Mouse (Mus musculus): ENCODE results near the gene Mapk3. TPM values are rescaled to one million over a fixed set of nuclear protein-coding genes. Genes with fewer than 3 reads are reported as not detected.

Mapk3 gene
- polyA plus RNA-seq, 1 experiment from 2014 or later = 79.0 TPM

Other genes with a start within 250 kb of the Mapk3 start
- 207 and 208 TPM in 2 replicates for gene Eif3c, start 193.2 kb upstream of the Mapk3 start, polyA plus RNA-seq (2016; fragmentation: Nextera tagmentation; extraction: Ambion mirVana)
- 0.27 and 0.40 TPM in 2 replicates for gene Apobr, start 174.7 kb upstream of the Mapk3 start, polyA plus RNA-seq (2016; fragmentation: Nextera tagmentation; extraction: Ambion mirVana)
- 26.1 and 28.2 TPM in 2 replicates for gene Cln3, start 173.8 kb upstream of the Mapk3 start, polyA plus RNA-seq (2016; fragmentation: Nextera tagmentation; extraction: Ambion mirVana)
- gene Il27, start 164.7 kb upstream of the Mapk3 start, polyA plus RNA-seq (2016; fragmentation: Nextera tagmentation; extraction: Ambion mirVana) = not detected in 2 replicates
- gene Nupr1, start 128.7 kb upstream of the Mapk3 start, polyA plus RNA-seq (2016; fragmentation: Nextera tagmentation; extraction: Ambion mirVana) = 2.9 and 4.5 TPM in 2 replicates
- gene Sgf29, start 110.3 kb upstream of the Mapk3 start, polyA plus RNA-seq (2016; fragmentation: Nextera tagmentation; extraction: Ambion mirVana) = 40.0 and 53.2 TPM in 2 replicates
- gene Sult1a1, start 83.2 kb upstream of the Mapk3 start, polyA plus RNA-seq (2016; fragmentation: Nextera tagmentation; extraction: Ambion mirVana) = 0.54 and 0.79 TPM in 2 replicates
- gene Bola2, start 64.2 kb upstream of the Mapk3 start, polyA plus RNA-seq (2016; fragmentation: Nextera tagmentation; extraction: Ambion mirVana) = 160 and 164 TPM in 2 replicates
- gene Slx1b, start 63.8 kb upstream of the Mapk3 start, polyA plus RNA-seq (2016; fragmentation: Nextera tagmentation; extraction: Ambion mirVana) = 17.9 and 19.0 TPM in 2 replicates
- gene Coro1a, start 51.8 kb upstream of the Mapk3 start, polyA plus RNA-seq (2016; fragmentation: Nextera tagmentation; extraction: Ambion mirVana) = 70.5 and 71.5 TPM in 2 replicates
- 1.3 and 2.0 TPM in 2 replicates for gene Gdpd3, start 6.7 kb downstream of the Mapk3 start, polyA plus RNA-seq (2016; fragmentation: Nextera tagmentation; extraction: Ambion mirVana)
- gene Ypel3, start 17.4 kb downstream of the Mapk3 start, polyA plus RNA-seq (2016; fragmentation: Nextera tagmentation; extraction: Ambion mirVana) = 160 and 169 TPM in 2 replicates
- 0.68 and 0.72 TPM in 2 replicates for gene Tbx6, start 21.9 kb downstream of the Mapk3 start, polyA plus RNA-seq (2016; fragmentation: Nextera tagmentation; extraction: Ambion mirVana)
- 293 and 310 TPM in 2 replicates for gene Ppp4c, start 32.9 kb downstream of the Mapk3 start, polyA plus RNA-seq (2016; fragmentation: Nextera tagmentation; extraction: Ambion mirVana)
- gene Fam57b, start 38.1 kb downstream of the Mapk3 start, polyA plus RNA-seq (2016; fragmentation: Nextera tagmentation; extraction: Ambion mirVana) = 21.4 and 25.8 TPM in 2 replicates
- gene 4930451I11Rik, start 72.0 kb downstream of the Mapk3 start, polyA plus RNA-seq (2016; fragmentation: Nextera tagmentation; extraction: Ambion mirVana) = not detected in 2 replicates
- 6.2 and 9.1 TPM in 2 replicates for gene Doc2a, start 87.8 kb downstream of the Mapk3 start, polyA plus RNA-seq (2016; fragmentation: Nextera tagmentation; extraction: Ambion mirVana)
- 29.1 and 33.5 TPM in 2 replicates for gene Hirip3, start 102.4 kb downstream of the Mapk3 start, polyA plus RNA-seq (2016; fragmentation: Nextera tagmentation; extraction: Ambion mirVana)
- gene Ino80e, start 102.8 kb downstream of the Mapk3 start, polyA plus RNA-seq (2016; fragmentation: Nextera tagmentation; extraction: Ambion mirVana) = 86.4 and 88.0 TPM in 2 replicates
- 57.5 and 59.1 TPM in 2 replicates for gene Taok2, start 125.1 kb downstream of the Mapk3 start, polyA plus RNA-seq (2016; fragmentation: Nextera tagmentation; extraction: Ambion mirVana)
- gene Tmem219, start 163.3 kb downstream of the Mapk3 start, polyA plus RNA-seq (2016; fragmentation: Nextera tagmentation; extraction: Ambion mirVana) = 21.7 and 22.0 TPM in 2 replicates
- gene Kctd13, start 169.3 kb downstream of the Mapk3 start, polyA plus RNA-seq (2016; fragmentation: Nextera tagmentation; extraction: Ambion mirVana) = 62.1 and 62.8 TPM in 2 replicates
- gene Asphd1, start 190.0 kb downstream of the Mapk3 start, polyA plus RNA-seq (2016; fragmentation: Nextera tagmentation; extraction: Ambion mirVana) = 2.5 and 2.8 TPM in 2 replicates
- 17.7 and 20.0 TPM in 2 replicates for gene Sez6l2, start 191.0 kb downstream of the Mapk3 start, polyA plus RNA-seq (2016; fragmentation: Nextera tagmentation; extraction: Ambion mirVana)
- gene Cdipt, start 216.3 kb downstream of the Mapk3 start, polyA plus RNA-seq (2016; fragmentation: Nextera tagmentation; extraction: Ambion mirVana) = 101 and 103 TPM in 2 replicates
- gene Cdiptos, start 216.5 kb downstream of the Mapk3 start, polyA plus RNA-seq (2016; fragmentation: Nextera tagmentation; extraction: Ambion mirVana) = 1.1 and 1.4 TPM in 2 replicates

Data from neural tube, embryonic 12.5 days (tissue).